8 mouse cellular contexts compared by ENCODE assay signal in genomic region chr13:74061613-74062377, GRCm38 (mm10). TPM values are rescaled to one million over a fixed set of nuclear protein-coding genes. Genes with fewer than 3 reads are reported as not detected.
A peak's percentile ranks its signal among the peaks of the same experiment; 100 is the strongest.
DNase-seq lines count a peak whose midpoint lies in the region; ATAC-seq and TF ChIP-seq lines count a peak whose summit lies in the region.

Gene Cep72, minus strand, starts transcription at chr13:74062299.

- H3K4me2 ChIP-seq in heart, embryonic 13.5 days, result peak within 1 kb of the TSS; percentile 73
- peak within 1 kb of the TSS; percentile 62 for H3K4me2 ChIP-seq in kidney, postnatal 0 days (ENCODE audit: low read length)
- peak within 1 kb of the TSS; percentile 56 for H3K4me2 ChIP-seq in liver, embryonic 11.5 days
- H3K4me2 ChIP-seq in myocyte (ENCODE audit: low read depth), result peak within 1 kb of the TSS; percentile 77

- peak within 1 kb of the TSS; percentile 87 for H3K9ac ChIP-seq in heart, embryonic 13.5 days
- peak within 1 kb of the TSS; percentile 77 for H3K9ac ChIP-seq in kidney, postnatal 0 days (ENCODE audit: low read depth, low read length)
- peak within 1 kb of the TSS; percentile 88 for H3K9ac ChIP-seq in liver, embryonic 11.5 days (ENCODE audit: low read depth, low read length)

- peak within 1 kb of the TSS; percentile 80 for H3K4me3 ChIP-seq in heart, embryonic 13.5 days
- peak within 1 kb of the TSS; percentile 71 for H3K4me3 ChIP-seq in kidney, postnatal 0 days (replicated peaks; ENCODE audit: low read depth, low read length)
- peak within 1 kb of the TSS; percentile 86 for H3K4me3 ChIP-seq in liver, embryonic 11.5 days (ENCODE audit: low read depth, low read length)
- H3K4me3 ChIP-seq in myocyte, result peak within 1 kb of the TSS; percentile 26

- H3K9me3 ChIP-seq in heart, embryonic 13.5 days, result no peaks in the 10 kb centered on the region
- H3K9me3 ChIP-seq in kidney, postnatal 0 days (replicated peaks; ENCODE audit: low read length), result no peaks in the 10 kb centered on the region
- no peaks in the 10 kb centered on the region for H3K9me3 ChIP-seq in liver, embryonic 11.5 days (ENCODE audit: control insufficient read depth, low read length)

- peaks cover 14% of the 10 kb centered on the region for H3K36me3 ChIP-seq in heart, embryonic 13.5 days
- peaks cover 5% of the 10 kb centered on the region; the same call in 1 of the 2 replicates for H3K36me3 ChIP-seq in kidney, postnatal 0 days (ENCODE audit: insufficient read depth, low read length)
- H3K36me3 ChIP-seq in liver, embryonic 11.5 days (ENCODE audit: control insufficient read depth, insufficient read depth, low read length), result peaks cover 3% of the 10 kb centered on the region; the same call in 1 of the 2 replicates
- no peaks in the 10 kb centered on the region for H3K36me3 ChIP-seq in myocyte (ENCODE audit: control insufficient read depth, insufficient read depth)

- TF ChIP-seq POLR2A in myocyte (IDR thresholded peaks at IDR 0.05; ENCODE audit: insufficient read length, low read depth), result peak; percentile 25

- peak; percentile 95 for DNase-seq in CD4-positive, CD25-positive, alpha-beta regulatory T cell, adult 2 months (ENCODE audit: low read depth, low spot score)
- DNase-seq in c-Kit-negative CD71-positive TER-119-positive erythroid progenitor cells, embryonic 14.5 days (ENCODE audit: low read depth, low spot score), result peak; percentile 91
- peak; percentile 65 for DNase-seq in fibroblast of lung, adult 2 months (ENCODE audit: low read depth)
- DNase-seq in kidney, postnatal 0 days (ENCODE audit: low spot score), result peak; percentile 93
- DNase-seq in liver, embryonic 11.5 days (ENCODE audit: low spot score), result no peak
- DNase-seq in spleen, postnatal 4 days (ENCODE audit: low spot score in 2 of 2), result peak; percentile 96 to 99

- ATAC-seq in heart, embryonic 13.5 days (ENCODE audit: extremely low read depth, insufficient number of reproducible peaks, low FRiP score, low TSS enrichment), result peak; percentile 91
- peak; percentile 97 for ATAC-seq in kidney, postnatal 0 days (replicated peaks; ENCODE audit: low FRiP score, low read depth)
- peak; percentile 98 for ATAC-seq in liver, embryonic 11.5 days (replicated peaks; ENCODE audit: low FRiP score)

- no peaks in the 10 kb centered on the region for H3K79me2 ChIP-seq in myocyte (ENCODE audit: control insufficient read depth, insufficient read depth)

- 3% methylated on average over 48 of the region's 48 CpGs for WGBS in heart, embryonic 13.5 days
- WGBS in kidney, postnatal 0 days, result 3% methylated on average over 48 of the region's 48 CpGs
- 4% methylated on average over 48 of the region's 48 CpGs for WGBS in liver, embryonic 11.5 days

- no peak within 1 kb of the TSS for H3ac ChIP-seq in myocyte (ENCODE audit: control insufficient read depth, insufficient read length)

- peaks cover 7% of the 10 kb centered on the region for H3K4me1 ChIP-seq in heart, embryonic 13.5 days
- no peaks in the 10 kb centered on the region for H3K4me1 ChIP-seq in kidney, postnatal 0 days (replicated peaks; ENCODE audit: insufficient read depth, low read length)
- H3K4me1 ChIP-seq in liver, embryonic 11.5 days (replicated peaks; ENCODE audit: control insufficient read depth, insufficient read depth, low read length), result peaks cover 4% of the 10 kb centered on the region; the same call in 1 of the 2 replicates

- H3K27me3 ChIP-seq in heart, embryonic 13.5 days (replicated peaks), result no peaks in the 10 kb centered on the region
- no peaks in the 10 kb centered on the region for H3K27me3 ChIP-seq in kidney, postnatal 0 days (ENCODE audit: insufficient read depth, low read length)
- no peaks in the 10 kb centered on the region for H3K27me3 ChIP-seq in liver, embryonic 11.5 days (replicated peaks; ENCODE audit: control insufficient read depth, insufficient read depth, low read length)
- no peaks in the 10 kb centered on the region for H3K27me3 ChIP-seq in myocyte (ENCODE audit: control insufficient read depth, insufficient read depth, insufficient read length)

- peak within 1 kb of the TSS; percentile 88 for H3K27ac ChIP-seq in heart, embryonic 13.5 days (replicated peaks)
- peak within 1 kb of the TSS; percentile 69 for H3K27ac ChIP-seq in kidney, postnatal 0 days
- H3K27ac ChIP-seq in liver, embryonic 11.5 days (ENCODE audit: low read depth, low read length), result peak within 1 kb of the TSS; percentile 85

- no peak for TF ChIP-seq CTCF in kidney, postnatal 0 days (IDR thresholded peaks at IDR 0.05; ENCODE audit: low read depth)

TF ChIP-seq in myocyte, 11 proteins besides CTCF, POLR2A, EP300 and RAD21:
- TF ChIP-seq E2F4 (IDR thresholded peaks at IDR 0.05; ENCODE audit: insufficient read depth), result peak; percentile 87
- no peak for TF ChIP-seq MYOD1 (IDR thresholded peaks at IDR 0.05; ENCODE audit: control insufficient read depth in 1 of 3, insufficient read length in 2 of 3, low read depth in 2 of 3)
- TF ChIP-seq USF1 (IDR thresholded peaks at IDR 0.05; ENCODE audit: low read depth), result no peak
- no peak for TF ChIP-seq TCF3 (IDR thresholded peaks at IDR 0.05; ENCODE audit: insufficient read length, low read depth)
- TF ChIP-seq REST (IDR thresholded peaks at IDR 0.05; ENCODE audit: insufficient read depth, insufficient read length), result no peak
- no peak for TF ChIP-seq TCF12 (IDR thresholded peaks at IDR 0.05; ENCODE audit: insufficient read depth, poor library complexity, severe bottlenecking)
- no peak for TF ChIP-seq MYOG (IDR thresholded peaks at IDR 0.05; ENCODE audit: control insufficient read depth in 1 of 3, insufficient read depth in 1 of 3, insufficient read length in 2 of 3, low read depth in 2 of 3)
- no peak for TF ChIP-seq MAX (IDR thresholded peaks at IDR 0.05; ENCODE audit: low read depth)
- peak; percentile 7 for TF ChIP-seq SRF (IDR thresholded peaks at IDR 0.05; ENCODE audit: control insufficient read depth, insufficient read length, low read depth)
- TF ChIP-seq CEBPB (IDR thresholded peaks at IDR 0.05; ENCODE audit: insufficient read depth, poor library complexity, severe bottlenecking), result no peak
- TF ChIP-seq POLR2AphosphoS2 (IDR thresholded peaks at IDR 0.05; ENCODE audit: insufficient read length, low read depth), result no peak

RNA-seq across cellular contexts. Expression of gene Cep72, which starts in this region (rescaled TPM):
- polyA plus RNA-seq in heart, embryonic 13.5 days (2015; fragmentation: Nextera tagmentation; extraction: Ambion mirVana), result 11.5 and 11.7 TPM in 2 replicates
- polyA plus RNA-seq in kidney, postnatal 0 days (2015; fragmentation: Nextera tagmentation; extraction: Ambion mirVana), result 8.7 and 9.7 TPM in 2 replicates
- polyA plus RNA-seq in liver, embryonic 11.5 days (2014; fragmentation: Nextera tagmentation; extraction: Ambion mirVana), result 17.1 and 17.6 TPM in 2 replicates
- 0.72 TPM for polyA plus RNA-seq in myocyte (2012; fragmentation: generic; extraction: Trizol)

Comparison
In these comparisons a context has a peak if more than half of its experiments do, and no peak if none do; other contexts are left out.
1. H3K4me3 ChIP-seq: peak in every context shown above with its lines; median percentile 86 in liver, embryonic 11.5 days; 80 in heart, embryonic 13.5 days; 71 in kidney, postnatal 0 days; 26 in myocyte.